Mouse (Mus musculus) neural tube, embryonic 14.5 days (tissue): ENCODE measurements at regions not wholly inside any gene's neighbourhood (a gene's known extent, or its start where the extent isn't known, plus 50 kb on each side); places are given as distances from the start of the nearest gene placed in this dataset.
"Not testable (repeated sequence)": the region's sequence is repeated elsewhere in the genome, so short reads cannot be mapped to it uniquely, and the experiment has no call there.

Source experiments
- ATAC-seq: fragments of 200-750 bp; cut with Nextera tagmentation; 2 replicates; pipeline ENCODE4 v1.8.0; 2017; ENCODE audit warnings: low read depth, mild to moderate bottlenecking, moderate TSS enrichment, moderate library complexity
- H3K27ac ChIP-seq: fragments of 300-500 bp; sonication (generic); 2 replicates; pipeline ENCODE4 v1.5.1; 2014; ENCODE audit warnings: low read depth, mild to moderate bottlenecking, control low read depth, low read length, moderate library complexity, mixed read lengths
- H3K27me3 ChIP-seq: fragments of 300-500 bp; sonication (generic); 2 replicates; pipeline ENCODE4 v1.6.1; 2014; ENCODE audit warnings: low read length; ENCODE audit not compliant: control insufficient read depth, insufficient read depth
- H3K36me3 ChIP-seq: fragments of 300-500 bp; sonication (generic); 2 replicates; pipeline ENCODE4 v1.6.1; 2014; ENCODE audit warnings: low read length, mixed read lengths; ENCODE audit not compliant: control insufficient read depth, insufficient read depth
- H3K4me1 ChIP-seq: fragments of 300-500 bp; sonication (generic); 2 replicates; pipeline ENCODE4 v1.6.1; 2014; ENCODE audit warnings: low read length; ENCODE audit not compliant: control insufficient read depth, insufficient read depth
- H3K4me2 ChIP-seq: fragments of 300-500 bp; sonication (generic); 2 replicates; pipeline ENCODE4 v1.6.1; 2014; ENCODE audit warnings: mild to moderate bottlenecking, low read depth, low read length, control low read depth
- H3K4me3 ChIP-seq: fragments of 300-500 bp; sonication (generic); 2 replicates; pipeline ENCODE4 v1.5.1; 2014; ENCODE audit warnings: low read depth, low read length, control low read depth, mixed read lengths
- H3K9ac ChIP-seq: fragments of 300-500 bp; sonication (generic); replicated peaks from 2 replicates; pipeline ENCODE4 v1.6.1; 2014; ENCODE audit warnings: low read depth, mild to moderate bottlenecking, control low read depth, low read length, mixed read lengths
- H3K9me3 ChIP-seq: fragments of 300-500 bp; sonication (generic); 2 replicates; pipeline ENCODE4 v1.6.1; 2016; ENCODE audit warnings: low read length; ENCODE audit not compliant: control insufficient read depth
- WGBS: fragments of 180-500 bp; shearing (Covaris S2); extraction: QIAGEN DNeasy Blood & Tissue Kit; methylation state at CpG from one replicate; pipeline ENCODE4 v1.1.7; 2014; 5-methylcytosine and 5-hydroxymethylcytosine counted together

DNA sequence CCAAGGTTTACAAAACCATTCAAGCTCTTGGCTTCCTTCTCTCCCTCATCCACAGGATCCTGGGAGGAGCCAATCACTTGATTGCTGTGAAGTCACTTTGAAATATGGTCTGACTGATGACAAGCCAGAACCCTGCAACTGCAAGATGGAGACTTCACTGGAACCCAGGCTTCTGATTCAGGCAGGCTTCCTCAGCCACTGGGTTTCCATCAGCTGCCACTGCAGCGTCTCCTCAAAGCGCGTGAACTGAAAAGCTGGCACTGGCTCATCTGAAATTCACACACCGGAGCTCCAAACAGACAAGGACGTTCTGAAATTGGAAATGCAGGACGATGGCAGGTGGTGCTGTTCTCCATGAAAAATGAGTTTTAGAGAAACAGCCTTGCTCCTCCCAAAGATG, 280.1 kb upstream of the AI593442 start:
- no peaks in the 10 kb centered on the region for H3K27me3 ChIP-seq
- H3K4me1 ChIP-seq = no peaks in the 10 kb centered on the region
- ATAC-seq = no peak
- 74% methylated on average over 6 of the region's 6 CpGs for WGBS
- H3K36me3 ChIP-seq = no peaks in the 10 kb centered on the region
- H3K9ac ChIP-seq = no peak overlapping the region
- H3K9me3 ChIP-seq = no peaks in the 10 kb centered on the region
- no peak overlapping the region for H3K27ac ChIP-seq
- no peak overlapping the region for H3K4me2 ChIP-seq
- H3K4me3 ChIP-seq = no peak overlapping the region

DNA sequence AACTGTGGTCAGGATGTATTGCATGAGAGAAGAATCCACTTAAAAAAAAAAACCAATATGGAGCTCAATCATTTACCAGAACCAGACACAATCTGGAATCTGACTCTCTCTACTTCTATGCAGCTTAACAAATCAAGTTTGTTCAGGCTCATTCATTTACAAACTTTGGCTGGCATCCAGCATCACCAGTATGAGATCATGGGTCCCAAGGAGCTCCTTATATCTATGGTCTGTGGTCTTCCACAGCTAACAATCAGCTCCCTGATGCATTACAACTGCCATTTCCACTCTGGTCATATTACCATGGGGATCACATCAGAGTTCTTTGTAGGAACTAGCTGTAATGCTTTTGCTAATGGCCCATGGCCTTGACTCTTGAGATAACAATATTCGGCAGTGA, 277.7 kb upstream of the AI593442 start:
- Histone ChIP-seq H3K4me2 (no peak overlapping the region), H3K4me1 (no peaks in the 10 kb centered on the region), H3K36me3 (no peaks in the 10 kb centered on the region), H3K9me3 (no peaks in the 10 kb centered on the region), H3K9ac (no peak overlapping the region), H3K4me3 (no peak overlapping the region), H3K27me3 (no peaks in the 10 kb centered on the region), H3K27ac (no peak overlapping the region)
- WGBS = 53% methylated on average over 1 of the region's 1 CpGs
- ATAC-seq = no peak

DNA sequence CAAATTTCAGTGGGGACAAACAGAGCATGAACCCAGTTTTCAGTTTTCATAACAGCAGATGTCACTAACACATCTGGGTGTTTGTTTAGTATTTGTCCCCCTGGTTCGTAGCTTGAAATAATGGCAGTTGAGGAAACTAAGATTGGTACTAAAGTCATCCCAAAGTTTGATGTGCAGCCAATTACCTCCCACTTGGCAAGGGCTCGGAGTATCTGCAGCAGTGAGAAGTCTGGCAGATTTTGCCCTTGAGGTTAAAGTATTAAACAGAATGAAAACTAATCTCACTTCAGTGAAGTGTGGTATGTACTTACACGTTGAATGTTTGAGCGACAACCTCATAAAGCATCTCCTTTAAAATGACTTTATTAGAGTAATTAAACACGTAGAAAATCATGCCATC, 264.5 kb upstream of the AI593442 start:
- no peak for ATAC-seq

DNA sequence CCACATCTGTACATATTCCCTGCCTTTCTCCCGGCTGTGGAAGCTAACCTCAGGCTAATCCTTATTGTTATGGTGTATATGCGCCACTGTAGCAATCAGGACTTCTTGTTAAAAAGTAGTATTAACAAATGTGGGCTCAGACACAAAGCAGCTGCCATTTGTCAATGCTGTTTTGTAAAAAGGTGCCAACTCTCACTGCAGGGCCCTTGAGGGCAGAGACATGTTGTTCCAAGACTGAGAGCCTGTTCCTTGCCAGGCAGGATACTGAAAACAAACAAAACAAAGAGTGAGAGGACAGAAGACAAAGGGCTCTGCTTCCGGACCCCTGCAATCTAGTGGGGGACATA, 262.0 kb upstream of the AI593442 start:
- Histone ChIP-seq H3K4me1 (no peaks in the 10 kb centered on the region), H3K4me3 (no peak overlapping the region), H3K27me3 (no peaks in the 10 kb centered on the region), H3K4me2 (no peak overlapping the region), H3K27ac (no peak overlapping the region), H3K9ac (no peak overlapping the region), H3K36me3 (no peaks in the 10 kb centered on the region), H3K9me3 (no peaks in the 10 kb centered on the region)
- ATAC-seq = no peak; the same call in 1 of the 2 replicates
- WGBS = 36% methylated on average over 3 of the region's 3 CpGs

More for the DNA sequence above, 264.5 kb upstream of the AI593442 start:
- H3K27me3 ChIP-seq = no peaks in the 10 kb centered on the region
- WGBS = 61% methylated on average over 5 of the region's 5 CpGs
- no peak overlapping the region for H3K27ac ChIP-seq
- H3K9me3 ChIP-seq = no peaks in the 10 kb centered on the region
- no peaks in the 10 kb centered on the region for H3K36me3 ChIP-seq
- no peak overlapping the region for H3K4me2 ChIP-seq
- H3K9ac ChIP-seq = no peak overlapping the region
- no peaks in the 10 kb centered on the region for H3K4me1 ChIP-seq
- no peak overlapping the region for H3K4me3 ChIP-seq

DNA sequence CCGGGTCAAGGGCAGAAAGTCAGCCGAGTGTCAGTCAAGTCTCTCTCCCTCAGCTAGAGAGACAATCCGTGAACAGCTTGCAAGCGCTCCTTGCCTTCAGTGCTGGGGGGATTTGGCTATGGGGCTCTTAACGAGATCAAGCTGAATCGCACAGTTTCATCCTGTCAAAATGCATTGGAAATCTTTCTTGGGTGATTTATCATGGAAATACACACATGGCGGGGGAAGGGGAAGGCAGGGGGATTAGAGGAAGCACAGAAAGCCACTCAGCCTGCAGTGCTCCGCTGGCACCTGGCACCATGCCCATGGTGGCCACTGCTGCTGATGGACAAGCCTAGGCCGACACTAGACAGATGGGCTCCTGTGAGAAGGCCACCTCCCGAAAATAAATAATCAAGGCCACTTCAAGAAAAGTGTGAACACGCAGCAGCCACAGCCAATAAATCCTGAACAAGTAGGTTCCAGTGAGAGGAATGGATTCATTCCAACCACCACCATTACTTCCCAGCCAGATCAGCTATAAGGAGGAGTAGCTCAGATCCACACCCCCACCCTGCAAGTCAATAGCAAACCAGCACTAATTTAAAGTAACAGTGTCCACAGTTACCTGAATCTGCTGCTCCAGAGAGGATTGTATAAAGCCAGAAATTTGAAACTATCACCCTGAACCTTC, 261.5 kb upstream of the AI593442 start:
- Histone ChIP-seq H3K4me1 (no peaks in the 10 kb centered on the region), H3K27ac (no peak overlapping the region), H3K27me3 (no peaks in the 10 kb centered on the region), H3K9ac (no peak overlapping the region), H3K9me3 (no peaks in the 10 kb centered on the region), H3K4me3 (no peak overlapping the region), H3K4me2 (no peak overlapping the region), H3K36me3 (no peaks in the 10 kb centered on the region)
- 30% methylated on average over 11 of the region's 11 CpGs for WGBS
- peak; percentile 72; the same call in 1 of the 2 replicates for ATAC-seq

DNA sequence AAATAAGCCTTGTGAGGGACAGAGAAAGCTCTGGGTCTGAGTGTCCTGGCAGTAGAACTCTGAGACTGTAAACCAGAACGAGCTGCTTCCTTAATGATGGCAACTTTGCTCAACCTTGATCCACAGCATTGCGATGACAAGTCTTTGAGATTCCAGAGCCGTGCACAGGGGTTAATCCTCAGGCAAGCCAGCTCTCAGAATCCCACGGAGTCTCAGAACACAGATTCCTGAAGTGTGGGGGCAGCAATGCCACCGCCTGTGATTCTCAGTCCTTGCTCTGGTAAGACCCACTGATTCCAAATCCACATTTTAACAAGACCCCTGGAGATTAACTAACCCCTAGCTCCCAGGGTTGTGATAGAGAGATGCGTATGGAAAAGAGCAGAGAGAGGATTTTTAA, 255.5 kb upstream of the AI593442 start:
- H3K9me3 ChIP-seq = no peaks in the 10 kb centered on the region
- no peak overlapping the region for H3K9ac ChIP-seq
- no peak overlapping the region for H3K4me3 ChIP-seq
- H3K4me1 ChIP-seq = no peaks in the 10 kb centered on the region
- no peak overlapping the region for H3K27ac ChIP-seq
- no peak overlapping the region for H3K4me2 ChIP-seq
- H3K27me3 ChIP-seq = no peaks in the 10 kb centered on the region
- no peak for ATAC-seq
- 67% methylated on average over 6 of the region's 6 CpGs for WGBS
- no peaks in the 10 kb centered on the region for H3K36me3 ChIP-seq

DNA sequence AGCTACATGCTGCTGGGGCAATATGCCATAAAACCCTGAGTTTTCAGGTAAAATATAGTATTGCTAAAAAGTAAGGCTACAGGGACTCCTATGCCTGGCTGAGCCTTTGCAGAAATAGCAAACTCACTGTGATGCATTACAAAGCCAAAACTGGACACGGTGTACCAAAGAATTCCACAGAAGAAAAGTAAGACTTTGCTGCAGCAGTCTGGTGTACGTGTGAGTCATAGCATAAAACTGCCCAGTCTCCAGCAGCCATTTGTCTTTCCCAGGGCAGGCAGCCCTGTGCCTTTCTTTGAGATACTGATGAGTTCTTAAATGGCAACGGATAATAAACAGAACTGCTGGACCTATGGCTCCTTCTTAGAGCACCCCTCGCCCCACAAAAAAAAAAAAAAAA, 237.9 kb upstream of the AI593442 start:
- no peaks in the 10 kb centered on the region for H3K27me3 ChIP-seq
- no peaks in the 10 kb centered on the region for H3K36me3 ChIP-seq
- WGBS = 82% methylated on average over 4 of the region's 4 CpGs
- no peaks in the 10 kb centered on the region for H3K9me3 ChIP-seq
- no peak overlapping the region for H3K4me3 ChIP-seq
- no peak for ATAC-seq
- H3K4me2 ChIP-seq = no peak overlapping the region
- no peaks in the 10 kb centered on the region for H3K4me1 ChIP-seq
- H3K27ac ChIP-seq = no peak overlapping the region
- H3K9ac ChIP-seq = no peak overlapping the region

DNA sequence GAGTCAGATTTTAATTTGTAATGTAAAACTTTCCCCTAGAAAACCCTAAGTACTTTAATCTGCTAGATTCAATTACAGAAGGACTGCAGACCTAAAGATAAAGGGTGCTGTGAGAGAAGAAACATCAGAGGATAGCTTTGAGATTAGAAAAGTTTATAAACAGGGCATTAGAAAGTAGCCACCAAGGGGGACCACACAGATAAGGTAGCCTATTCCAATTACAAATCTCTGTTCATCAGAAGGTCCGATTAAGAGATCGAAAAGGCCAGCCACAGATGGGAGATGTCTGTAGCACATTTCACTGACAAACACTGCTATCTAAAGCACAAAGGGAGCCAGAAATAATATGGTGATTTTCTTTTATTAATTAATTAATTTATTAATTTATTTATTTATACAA, 209.1 kb upstream of the AI593442 start:
- H3K9ac ChIP-seq, H3K4me2 ChIP-seq, H3K4me3 ChIP-seq, ATAC-seq, H3K36me3 ChIP-seq, H3K9me3 ChIP-seq, H3K27ac ChIP-seq, H3K27me3 ChIP-seq, H3K4me1 ChIP-seq: not testable (repeated sequence)
- WGBS = no CpG with 5 or more reads among the region's 2 CpGs

DNA sequence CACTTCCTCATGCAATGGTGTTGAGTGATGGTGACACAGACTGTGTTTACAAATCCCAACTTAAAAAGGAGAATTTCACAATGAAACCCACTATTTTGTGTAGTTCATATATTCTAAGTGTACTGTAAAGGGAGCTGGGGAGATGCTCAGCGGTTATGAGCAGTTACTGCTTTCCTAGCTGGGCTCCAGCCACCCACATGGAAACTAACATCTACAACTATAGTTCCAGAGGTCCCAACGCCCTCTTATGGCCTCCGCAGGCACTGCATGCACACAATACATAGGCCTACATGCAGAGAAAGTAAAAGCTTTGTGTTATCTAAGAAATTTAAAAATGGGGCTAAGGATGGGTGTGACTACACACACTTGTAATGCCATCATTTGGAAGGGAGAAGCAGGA, 208.4 kb upstream of the AI593442 start:
- not testable (repeated sequence) for H3K4me1 ChIP-seq, H3K27me3 ChIP-seq, H3K27ac ChIP-seq, H3K4me2 ChIP-seq, H3K36me3 ChIP-seq, H3K4me3 ChIP-seq, H3K9me3 ChIP-seq, ATAC-seq, H3K9ac ChIP-seq
- WGBS = no CpG with 5 or more reads among the region's 3 CpGs
